Mouse (Mus musculus): ENCODE results near the gene Ints3. TPM values are rescaled to one million over a fixed set of nuclear protein-coding genes. Genes with fewer than 3 reads are reported as not detected.

Ints3 gene
- total and polyA plus RNA-seq, 3 experiments, result 58.5 to 115 (median 101) TPM

DNA sequence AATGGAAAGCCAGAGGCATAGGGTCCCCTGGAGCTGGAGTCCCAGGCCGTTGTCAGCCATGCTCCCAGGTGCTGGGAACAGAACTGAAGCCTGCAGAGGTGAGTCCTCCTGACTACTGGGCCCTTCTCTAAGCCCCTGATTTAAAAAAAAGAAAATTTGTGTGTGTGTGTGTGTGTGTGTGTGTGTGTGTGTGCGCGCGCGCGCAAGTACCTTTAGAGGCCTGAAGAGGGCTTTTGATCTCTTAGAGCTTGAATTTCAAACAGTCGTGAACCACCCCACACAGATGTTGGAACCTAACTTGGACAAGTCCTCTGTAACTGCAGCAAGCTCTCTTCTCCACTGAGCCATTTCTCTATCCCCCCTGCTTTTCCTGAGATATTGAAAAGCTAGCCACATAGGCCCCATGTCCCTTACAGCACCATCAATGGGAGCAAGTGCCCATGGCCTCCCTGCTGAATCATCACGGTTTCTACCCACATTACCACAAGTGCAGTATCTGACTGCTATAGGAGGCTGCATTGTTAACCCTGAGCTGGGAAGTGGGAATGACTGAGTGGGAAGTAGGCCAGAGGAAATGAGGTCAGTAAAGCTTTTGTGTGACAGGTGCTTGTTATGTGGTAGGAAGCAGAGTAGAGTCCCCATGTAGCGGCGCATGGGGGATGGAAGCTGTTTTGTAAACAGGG, 34.3 kb upstream of the Ints3 start:
- peaks cover 5 to 6% of the 10 kb centered on the region in 2 experiments for H3K27me3 ChIP-seq (ENCODE audit: control insufficient read depth in 1 of 2, insufficient read depth in 2 of 2, low read length in 2 of 2)
- no peak overlapping the region for H3K4me3 ChIP-seq (ENCODE audit: control insufficient read depth in 1 of 2, insufficient read depth in 1 of 2, low read depth in 2 of 2, low read length in 2 of 2)
- H3K9me3 ChIP-seq (replicated peaks; ENCODE audit: insufficient read depth, low read length), result no peaks in the 10 kb centered on the region
- no peak overlapping the region for H3K9ac ChIP-seq (ENCODE audit: control insufficient read depth, low read depth, low read length, poor library complexity, severe bottlenecking)
- no peak for TF ChIP-seq POLR2A (IDR thresholded peaks at IDR 0.05; ENCODE audit: control insufficient read depth in 1 of 2, insufficient read depth in 1 of 2, low read depth in 1 of 2, low read length in 2 of 2, poor library complexity in 1 of 2)
- TF ChIP-seq NELFE (IDR thresholded peaks at IDR 0.05; ENCODE audit: low read depth, low read length), result no peak
- TF ChIP-seq CTCF (IDR thresholded peaks at IDR 0.05 in 2 of 3, conservative IDR thresholded peaks at IDR 0.05 in 1 of 3; ENCODE audit: control insufficient read depth in 1 of 3, insufficient read depth in 1 of 3, low read depth in 2 of 3, low read length in 3 of 3, poor library complexity in 1 of 3, severe bottlenecking in 1 of 3), result 0 out of 6 replicates have a peak, but pooled peaks of 1 of the 3 experiments have one; percentile 6
- TF ChIP-seq MXI1 (IDR thresholded peaks at IDR 0.05; ENCODE audit: low read depth, low read length), result no peak
- no peak for DNase-seq (ENCODE audit: low read depth, low spot score)
- H3K27ac ChIP-seq (ENCODE audit: control insufficient read depth, low read depth, low read length), result no peak overlapping the region
- 0 out of 4 replicates have a peak, but pooled peaks cover 0 to 2% of the 10 kb centered on the region in 2 experiments for H3K36me3 ChIP-seq (ENCODE audit: control insufficient read depth in 1 of 2, insufficient read depth in 2 of 2, low read length in 2 of 2)
- H3K79me2 ChIP-seq (ENCODE audit: control insufficient read depth, insufficient read depth, low read length, poor library complexity), result no peaks in the 10 kb centered on the region
- H3K4me1 ChIP-seq (ENCODE audit: control insufficient read depth in 1 of 2, insufficient read depth in 2 of 2, low read length in 2 of 2), result peaks cover 0 to 4% of the 10 kb centered on the region in 2 experiments; a peak in 1 of 4 replicates

DNA sequence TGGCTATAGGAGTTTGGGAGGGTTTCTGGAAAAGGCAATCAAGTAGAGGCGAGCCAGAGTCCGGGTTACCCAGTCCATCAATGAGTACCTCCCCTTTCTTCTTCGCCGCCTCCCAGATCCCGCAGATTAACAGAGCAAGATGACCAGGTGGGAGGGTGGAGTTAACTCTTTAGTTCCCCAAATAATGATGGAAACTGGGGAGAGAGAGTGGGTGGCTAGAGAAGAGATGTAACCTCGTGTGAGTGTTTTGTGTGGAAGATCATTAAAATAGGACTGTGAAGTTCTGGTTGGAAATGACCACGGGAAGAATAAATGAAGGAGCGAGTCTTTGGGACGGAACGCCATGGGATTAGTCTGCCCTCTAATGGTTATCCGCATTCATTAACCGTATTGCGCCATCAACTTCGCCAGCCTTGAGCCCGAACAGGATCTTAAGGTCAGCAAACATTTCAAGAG, 32.9 kb upstream of the Ints3 start:
- H3K27ac ChIP-seq (ENCODE audit: control insufficient read depth, low read depth, low read length), result no peak overlapping the region
- no peaks in the 10 kb centered on the region for H3K36me3 ChIP-seq (ENCODE audit: control insufficient read depth in 1 of 2, insufficient read depth in 2 of 2, low read length in 2 of 2)
- no peak overlapping the region for H3K4me3 ChIP-seq (ENCODE audit: control insufficient read depth in 1 of 2, insufficient read depth in 1 of 2, low read depth in 2 of 2, low read length in 2 of 2)
- TF ChIP-seq SMC3 (IDR thresholded peaks at IDR 0.05; ENCODE audit: low read depth, low read length) (peak; percentile 20; the same call in 1 of the 2 replicates), MAX (IDR thresholded peaks at IDR 0.05; ENCODE audit: low read length) (no peak), GATA1 (IDR thresholded peaks at IDR 0.05; ENCODE audit: low read depth, low read length) (no peak), CTCF (IDR thresholded peaks at IDR 0.05 in 2 of 3, conservative IDR thresholded peaks at IDR 0.05 in 1 of 3; ENCODE audit: control insufficient read depth in 1 of 3, insufficient read depth in 1 of 3, low read depth in 2 of 3, low read length in 3 of 3, poor library complexity in 1 of 3, severe bottlenecking in 1 of 3) (peak in 1 of 3 experiments; percentile 43; a peak in 3 of 6 replicates), CHD1 (IDR thresholded peaks at IDR 0.05; ENCODE audit: low read depth, low read length) (no peak), ETS1 (IDR thresholded peaks at IDR 0.05; ENCODE audit: low read depth, low read length) (no peak), GABPA (IDR thresholded peaks at IDR 0.05; ENCODE audit: low read depth, low read length) (no peak), RAD21 (IDR thresholded peaks at IDR 0.05; ENCODE audit: low read depth, low read length) (peak; percentile 45)
- H3K9ac ChIP-seq (ENCODE audit: control insufficient read depth, low read depth, low read length, poor library complexity, severe bottlenecking), result no peak overlapping the region
- DNase-seq (ENCODE audit: low read depth, low spot score), result no peak
- H3K9me3 ChIP-seq (replicated peaks; ENCODE audit: insufficient read depth, low read length), result no peaks in the 10 kb centered on the region
- peaks cover 8 to 10% of the 10 kb centered on the region in 2 experiments for H3K27me3 ChIP-seq (ENCODE audit: control insufficient read depth in 1 of 2, insufficient read depth in 2 of 2, low read length in 2 of 2)
- H3K79me2 ChIP-seq (ENCODE audit: control insufficient read depth, insufficient read depth, low read length, poor library complexity), result no peaks in the 10 kb centered on the region
- no peaks in the 10 kb centered on the region for H3K4me1 ChIP-seq (ENCODE audit: control insufficient read depth in 1 of 2, insufficient read depth in 2 of 2, low read length in 2 of 2)

DNA sequence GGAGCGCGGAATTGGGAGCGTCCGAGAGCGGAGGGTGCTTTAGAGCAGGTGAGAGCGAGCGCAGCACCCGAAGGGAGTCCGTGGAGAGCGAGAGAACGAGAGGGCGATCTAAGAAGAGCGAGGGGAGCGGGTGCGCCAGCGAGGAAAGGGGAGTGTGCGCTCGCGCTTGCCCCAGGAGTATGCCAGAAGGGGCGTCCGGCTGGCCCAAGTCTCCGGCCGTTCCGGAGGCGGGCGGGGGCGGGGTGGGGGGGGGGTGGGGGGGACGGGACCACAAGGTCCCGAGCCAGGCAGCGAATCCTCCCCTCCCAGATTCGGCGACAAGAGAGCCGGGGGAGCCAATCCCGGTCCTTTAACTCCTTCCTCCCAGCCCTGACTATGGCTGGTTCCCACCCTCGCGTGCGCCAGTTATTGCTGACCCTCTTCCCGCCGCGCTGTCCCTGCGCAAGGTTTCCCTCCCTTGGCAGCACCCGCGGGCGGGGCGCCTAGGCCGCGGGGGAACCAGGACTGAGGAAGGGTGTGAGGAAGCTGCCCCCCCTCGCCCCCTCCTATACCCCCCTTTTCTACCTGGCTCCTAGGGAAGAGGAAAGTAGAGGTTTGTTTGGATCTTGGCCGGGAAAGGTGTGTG, 32.4 kb upstream of the Ints3 start, which contains the start of gene Npr1:
Gene Npr1 (minus strand): TSS at position 181 of the 625 bp plus-strand sequence.
- TF ChIP-seq RAD21 (IDR thresholded peaks at IDR 0.05; ENCODE audit: low read depth, low read length) (no peak), UBTF (IDR thresholded peaks at IDR 0.05; ENCODE audit: borderline replicate concordance, insufficient read depth, low read depth, low read length) (no peak), ZC3H11A (IDR thresholded peaks at IDR 0.05; ENCODE audit: low read depth, low read length) (no peak), CHD1 (IDR thresholded peaks at IDR 0.05; ENCODE audit: low read depth, low read length) (no peak), MXI1 (IDR thresholded peaks at IDR 0.05; ENCODE audit: low read depth, low read length) (no peak), POLR2AphosphoS2 (IDR thresholded peaks at IDR 0.05; ENCODE audit: low read length) (no peak), BHLHE40 (IDR thresholded peaks at IDR 0.05; ENCODE audit: borderline replicate concordance, low read depth, low read length) (no peak), RCOR1 (IDR thresholded peaks at IDR 0.05; ENCODE audit: low read depth, low read length) (no peak), POLR2AphosphoS5 (IDR thresholded peaks at IDR 0.05; ENCODE audit: borderline replicate concordance, low read depth, low read length) (no peak), TBP (IDR thresholded peaks at IDR 0.05; ENCODE audit: low read depth, low read length) (no peak), NELFE (IDR thresholded peaks at IDR 0.05; ENCODE audit: low read depth, low read length) (no peak), USF2 (IDR thresholded peaks at IDR 0.05; ENCODE audit: borderline replicate concordance in 1 of 2, insufficient read depth in 1 of 2, low read depth in 1 of 2, low read length in 2 of 2) (no peak)
- Histone ChIP-seq H3K79me2 (ENCODE audit: control insufficient read depth, insufficient read depth, low read length, poor library complexity) (no peaks in the 10 kb centered on the region), H3K4me1 (ENCODE audit: control insufficient read depth in 1 of 2, insufficient read depth in 2 of 2, low read length in 2 of 2) (no peaks in the 10 kb centered on the region), H3K9ac (ENCODE audit: control insufficient read depth, low read depth, low read length, poor library complexity, severe bottlenecking) (no peak within 1 kb of the TSS), H3K9me3 (replicated peaks; ENCODE audit: insufficient read depth, low read length) (no peaks in the 10 kb centered on the region), H3K27me3 (ENCODE audit: control insufficient read depth in 1 of 2, insufficient read depth in 2 of 2, low read length in 2 of 2) (peaks cover 8 to 12% of the 10 kb centered on the region in 2 experiments), H3K4me3 (ENCODE audit: control insufficient read depth in 1 of 2, insufficient read depth in 1 of 2, low read depth in 2 of 2, low read length in 2 of 2) (no peak within 1 kb of the TSS), H3K36me3 (ENCODE audit: control insufficient read depth in 1 of 2, insufficient read depth in 2 of 2, low read length in 2 of 2) (no peaks in the 10 kb centered on the region), H3K27ac (ENCODE audit: control insufficient read depth, low read depth, low read length) (no peak within 1 kb of the TSS)
- no peak for DNase-seq (ENCODE audit: low read depth, low spot score)

Measured in MEL (cell line).